Mouse (Mus musculus) lung, embryonic 16.5 days (tissue): ENCODE results near the gene Nags. TPM values are rescaled to one million over a fixed set of nuclear protein-coding genes. Genes with fewer than 3 reads are reported as not detected.

ENCODE experiments used
- ATAC-seq: fragments of 200-750 bp; cut with Nextera tagmentation; 2 replicates; pipeline ENCODE4 v1.8.0; 2017; ENCODE audit warnings: low read depth, mild to moderate bottlenecking, moderate library complexity
- H3K27ac ChIP-seq: fragments of 300-500 bp; sonication (generic); 2 replicates; pipeline ENCODE4 v1.5.1; 2014; ENCODE audit warnings: mild to moderate bottlenecking, control low read depth, low read length
- H3K27me3 ChIP-seq: fragments of 300-500 bp; sonication (generic); 2 replicates; pipeline ENCODE4 v1.6.1; 2014; ENCODE audit warnings: low read depth, low read length, mixed read lengths; ENCODE audit not compliant: control insufficient read depth, insufficient read depth
- H3K36me3 ChIP-seq: fragments of 300-500 bp; sonication (generic); 2 replicates; pipeline ENCODE4 v1.6.1; 2014; ENCODE audit warnings: low read length; ENCODE audit not compliant: control insufficient read depth, insufficient read depth
- H3K4me1 ChIP-seq: fragments of 300-500 bp; sonication (generic); replicated peaks from 2 replicates; pipeline ENCODE4 v1.6.1; 2014; ENCODE audit warnings: low read length, mixed read lengths; ENCODE audit not compliant: control insufficient read depth, insufficient read depth
- H3K4me2 ChIP-seq: fragments of 300-500 bp; sonication (generic); 2 replicates; pipeline ENCODE4 v1.6.1; 2014; ENCODE audit warnings: low read depth, low read length, control low read depth
- H3K4me3 ChIP-seq: fragments of 300-500 bp; sonication (generic); 2 replicates; pipeline ENCODE4 v1.5.1; 2014; ENCODE audit warnings: mild to moderate bottlenecking, low read length, control low read depth
- H3K9ac ChIP-seq: fragments of 300-500 bp; sonication (generic); 2 replicates; pipeline ENCODE4 v1.6.1; 2014; ENCODE audit warnings: low read length, control low read depth
- H3K9me3 ChIP-seq: fragments of 300-500 bp; sonication (generic); 2 replicates; pipeline ENCODE4 v1.6.1; 2016; ENCODE audit warnings: low read length; ENCODE audit not compliant: control insufficient read depth
- WGBS: fragments of 180-500 bp; shearing (Covaris S2); extraction: QIAGEN DNeasy Blood & Tissue Kit; methylation state at CpG from one replicate; pipeline ENCODE4 v1.1.7; 2014; 5-methylcytosine and 5-hydroxymethylcytosine counted together
- polyA plus RNA-seq: library from polyadenylated mRNA; unstranded; fragments of >200 nt; fragmentation: Nextera tagmentation; extraction: Ambion mirVana; gene quantifications from 2 replicates; pipeline ENCODE4 v1.2.1, GENCODE M21; 2015

The Nags gene
- polyA plus RNA-seq, 1 experiment from 2014 or later = 0.73 TPM

GRCm38 (mm10) chr11:102116241-102116640 is 29.1 kb upstream of the Nags start:
- Histone ChIP-seq H3K9ac (no peak overlapping the region), H3K4me1 (no peaks in the 10 kb centered on the region), H3K4me2 (no peak overlapping the region), H3K27ac (no peak overlapping the region), H3K9me3 (no peaks in the 10 kb centered on the region), H3K27me3 (no peaks in the 10 kb centered on the region), H3K4me3 (no peak overlapping the region), H3K36me3 (no peaks in the 10 kb centered on the region)
- 34% methylated on average over 8 of the region's 8 CpGs for WGBS
- ATAC-seq = no peak

GRCm38 (mm10) chr11:102117386-102117785 is 27.9 kb upstream of the Nags start:
- 62% methylated on average over 6 of the region's 6 CpGs for WGBS
- H3K27ac ChIP-seq = no peak overlapping the region
- H3K4me2 ChIP-seq = no peak overlapping the region
- H3K9ac ChIP-seq = no peak overlapping the region
- H3K9me3 ChIP-seq = no peaks in the 10 kb centered on the region
- H3K36me3 ChIP-seq = no peaks in the 10 kb centered on the region
- ATAC-seq = no peak
- no peaks in the 10 kb centered on the region for H3K4me1 ChIP-seq
- no peaks in the 10 kb centered on the region for H3K27me3 ChIP-seq
- H3K4me3 ChIP-seq = no peak overlapping the region

DNA sequence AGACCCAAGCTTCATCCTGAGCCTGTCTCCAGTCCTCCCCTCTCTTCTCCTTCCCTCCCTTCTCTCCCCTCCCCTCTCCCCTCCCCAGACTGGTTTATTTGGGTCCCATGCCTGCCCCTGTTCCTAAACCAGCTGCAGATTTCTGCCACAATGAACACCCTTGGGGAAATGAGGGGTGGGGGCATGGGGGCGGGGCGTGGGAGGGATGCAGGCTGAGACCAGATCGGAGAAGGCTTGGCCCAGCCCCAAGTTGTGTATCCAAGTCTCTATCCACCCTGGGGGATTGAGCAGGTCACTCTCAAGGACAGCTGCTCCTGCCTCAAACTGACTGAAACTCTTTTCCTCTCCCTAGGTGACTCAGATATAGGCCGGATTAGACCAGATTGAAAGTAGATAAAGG is 10.8 kb upstream of the Nags start:
- no peak overlapping the region for H3K4me3 ChIP-seq
- no peaks in the 10 kb centered on the region for H3K36me3 ChIP-seq
- H3K4me1 ChIP-seq = no peaks in the 10 kb centered on the region; the same call in 1 of the 2 replicates
- no peak for ATAC-seq
- H3K9me3 ChIP-seq = no peaks in the 10 kb centered on the region
- 31% methylated on average over 4 of the region's 4 CpGs for WGBS
- peaks cover 5% of the 10 kb centered on the region for H3K27me3 ChIP-seq
- H3K4me2 ChIP-seq = no peak overlapping the region
- no peak overlapping the region for H3K27ac ChIP-seq
- no peak overlapping the region for H3K9ac ChIP-seq

DNA sequence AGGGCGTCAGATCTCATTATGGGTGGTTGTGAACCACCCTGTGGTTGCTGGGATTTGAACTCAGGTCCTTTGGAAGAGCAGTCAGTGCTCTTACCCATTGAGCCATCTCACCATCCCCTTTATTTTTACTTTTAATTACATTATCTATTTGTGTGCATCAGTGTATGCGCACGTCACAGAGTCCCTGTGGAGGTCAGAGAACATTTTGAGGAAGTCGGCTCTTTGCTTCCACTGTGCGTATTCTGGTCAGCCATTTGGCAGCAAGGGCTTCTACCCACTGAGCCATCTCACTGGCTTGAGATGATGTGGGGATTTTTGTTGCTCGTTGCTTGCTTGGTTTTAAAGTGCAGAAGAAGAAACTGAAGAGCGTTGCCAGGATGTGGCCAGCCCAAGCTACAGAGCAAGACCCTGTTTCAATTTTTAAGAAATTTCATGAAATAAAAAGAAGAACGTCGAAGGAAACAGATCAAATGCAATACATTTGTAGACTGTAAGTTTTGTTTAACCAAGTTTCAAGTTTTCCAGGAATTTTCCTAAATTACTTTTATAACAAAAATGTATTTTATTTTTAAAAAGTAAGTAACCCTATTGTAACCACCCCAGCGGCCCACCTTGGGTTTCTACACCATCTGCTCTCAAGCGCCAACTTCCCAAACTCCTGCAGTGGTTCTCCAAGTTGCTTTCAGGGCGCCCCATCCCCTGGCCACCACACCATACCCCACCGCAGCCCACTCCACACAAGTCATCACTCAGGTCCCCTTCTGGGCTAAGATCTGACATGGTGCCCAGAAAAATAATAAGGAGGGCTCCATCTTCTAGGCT is 7.5 kb upstream of the Nags start:
- Histone ChIP-seq H3K9me3 (no peaks in the 10 kb centered on the region), H3K4me3 (peak overlapping the region; percentile 30), H3K27me3 (peaks cover 5% of the 10 kb centered on the region), H3K27ac (no peak overlapping the region), H3K4me1 (no peaks in the 10 kb centered on the region; the same call in 1 of the 2 replicates), H3K9ac (0 out of 2 replicates have a peak overlapping the region, but pooled peaks have one; percentile 44), H3K36me3 (no peaks in the 10 kb centered on the region), H3K4me2 (peak overlapping the region; percentile 57)
- peak; percentile 34; the same call in 1 of the 2 replicates for ATAC-seq
- 35% methylated on average over 13 of the region's 13 CpGs for WGBS

GRCm38 (mm10) chr11:102138447-102138740 is 6.9 kb upstream of the Nags start:
- peak; percentile 59; the same call in 1 of the 2 replicates for ATAC-seq
- Histone ChIP-seq H3K4me1 (no peaks in the 10 kb centered on the region; the same call in 1 of the 2 replicates), H3K27me3 (peaks cover 7% of the 10 kb centered on the region), H3K9me3 (no peaks in the 10 kb centered on the region), H3K27ac (no peak overlapping the region), H3K4me3 (peak overlapping the region; percentile 30), H3K9ac (0 out of 2 replicates have a peak overlapping the region, but pooled peaks have one; percentile 44), H3K4me2 (peak overlapping the region; percentile 57), H3K36me3 (no peaks in the 10 kb centered on the region)
- WGBS = 0% methylated on average over 18 of the region's 18 CpGs

DNA sequence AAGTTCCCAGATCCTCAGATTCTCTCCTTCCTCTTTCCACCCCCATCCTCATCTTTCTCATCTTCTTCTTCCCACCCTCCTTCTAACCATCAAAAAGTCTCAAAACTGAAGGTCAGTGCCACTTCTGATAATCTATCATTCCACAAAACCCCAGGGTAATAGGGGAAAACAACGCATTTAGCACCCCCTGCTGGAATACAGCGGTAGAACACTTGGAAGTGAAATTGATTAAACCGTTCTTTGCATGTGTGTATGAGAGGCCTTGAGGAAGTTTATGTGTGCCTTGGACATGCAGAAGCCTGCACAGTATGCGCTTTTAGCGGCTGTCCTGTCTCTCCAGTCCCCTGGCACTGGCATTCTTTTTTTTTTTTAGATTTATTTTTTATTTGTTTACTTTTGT is 4.8 kb upstream of the Nags start:
- H3K9ac ChIP-seq = no peak overlapping the region
- no peak for ATAC-seq
- peaks cover 4% of the 10 kb centered on the region; the same call in 1 of the 2 replicates for H3K4me1 ChIP-seq
- H3K27me3 ChIP-seq = peaks cover 24% of the 10 kb centered on the region
- H3K9me3 ChIP-seq = no peaks in the 10 kb centered on the region
- no peak overlapping the region for H3K27ac ChIP-seq
- H3K4me2 ChIP-seq = no peak overlapping the region
- under 1% methylated on average over 5 of the region's 5 CpGs for WGBS
- no peak overlapping the region for H3K4me3 ChIP-seq
- no peaks in the 10 kb centered on the region for H3K36me3 ChIP-seq

GRCm38 (mm10) chr11:102142355-102142754 is 3.0 kb upstream of the Nags start:
- Histone ChIP-seq H3K36me3 (no peaks in the 10 kb centered on the region), H3K4me3 (no peak overlapping the region), H3K27ac (no peak overlapping the region), H3K4me2 (no peak overlapping the region), H3K9ac (no peak overlapping the region), H3K9me3 (no peaks in the 10 kb centered on the region), H3K27me3 (peaks cover 42% of the 10 kb centered on the region), H3K4me1 (peaks cover 10% of the 10 kb centered on the region; the same call in 1 of the 2 replicates)
- no peak for ATAC-seq
- 42% methylated on average over 7 of the region's 7 CpGs for WGBS

DNA sequence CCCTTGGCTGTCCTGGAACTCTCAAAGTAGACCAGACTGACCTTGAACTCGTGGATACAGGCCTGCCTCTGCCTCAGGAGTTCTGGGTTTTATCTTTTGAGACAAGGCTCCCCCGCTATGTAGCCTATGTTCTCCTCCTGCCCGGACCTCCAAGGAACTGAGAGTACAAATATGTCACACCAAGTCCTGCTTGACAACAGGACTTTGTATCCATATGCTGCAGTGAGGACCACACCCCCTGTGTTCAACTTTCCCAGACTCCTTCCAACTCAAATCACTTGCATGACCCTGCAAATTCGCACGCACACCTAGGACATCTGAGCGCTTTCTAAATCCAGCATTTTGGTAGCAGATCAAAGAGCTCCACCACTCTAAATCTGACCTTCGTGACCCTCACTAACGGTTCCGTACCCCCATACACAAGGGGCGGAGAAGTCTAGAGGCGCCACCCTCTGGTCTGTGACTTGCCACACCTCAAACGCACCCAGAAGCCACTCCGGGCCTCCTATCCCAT is 299 bp upstream of the Nags start:
- no peak; the same call in 1 of the 2 replicates for ATAC-seq
- peaks cover 56% of the 10 kb centered on the region for H3K27me3 ChIP-seq
- whole genome bisulfite sequencing = 23% methylated on average over 13 of the region's 13 CpGs
- no peak overlapping the region for H3K27ac ChIP-seq
- no peaks in the 10 kb centered on the region for H3K36me3 ChIP-seq
- H3K4me1 ChIP-seq = peaks cover 10% of the 10 kb centered on the region; the same call in 1 of the 2 replicates
- peak overlapping the region; percentile 59 for H3K4me2 ChIP-seq
- H3K9ac ChIP-seq = no peak overlapping the region
- no peaks in the 10 kb centered on the region for H3K9me3 ChIP-seq
- peak overlapping the region; percentile 38 for H3K4me3 ChIP-seq

DNA sequence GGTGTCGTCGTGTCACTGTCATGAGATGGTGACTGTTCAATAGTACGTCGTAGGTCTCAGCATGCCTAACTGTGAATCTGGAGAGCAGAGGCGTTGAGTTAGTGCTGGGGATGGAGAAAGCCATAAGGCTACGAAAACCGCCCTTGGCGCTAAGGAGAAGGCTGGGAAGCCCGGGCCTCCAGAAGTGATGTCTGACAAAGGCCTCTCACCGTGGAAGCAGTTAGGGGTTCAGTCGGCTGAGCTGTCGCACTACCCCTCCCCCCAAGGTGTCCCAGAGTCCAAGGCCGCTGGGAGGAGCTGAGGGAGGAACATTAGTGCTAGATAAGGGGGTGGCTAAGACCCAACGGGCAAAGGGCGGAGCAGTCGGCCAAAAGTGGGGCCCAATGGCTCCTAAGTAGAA is 692 bp downstream of the Nags start:
- WGBS = 4% methylated on average over 16 of the region's 16 CpGs
- H3K27ac ChIP-seq = no peak overlapping the region
- peaks cover 10% of the 10 kb centered on the region; the same call in 1 of the 2 replicates for H3K4me1 ChIP-seq
- no peaks in the 10 kb centered on the region for H3K9me3 ChIP-seq
- H3K27me3 ChIP-seq = peaks cover 56% of the 10 kb centered on the region
- peak overlapping the region; percentile 59 for H3K4me2 ChIP-seq
- peak overlapping the region; percentile 38 for H3K4me3 ChIP-seq
- H3K36me3 ChIP-seq = no peaks in the 10 kb centered on the region
- ATAC-seq = peak; percentile 17; the same call in 1 of the 2 replicates
- no peak overlapping the region for H3K9ac ChIP-seq
